Mouse (Mus musculus) limb, embryonic 11.5 days (tissue): Measurements from ENCODE around the gene Nxnl1. TPM values are rescaled to one million over a fixed set of nuclear protein-coding genes. Genes with fewer than 3 reads are reported as not detected.

ENCODE experiments used
- ATAC-seq: fragments of 200-750 bp; cut with Nextera tagmentation; 2 replicates; pipeline ENCODE4 v1.8.0; 2017; ENCODE audit warnings: low read depth; ENCODE audit not compliant: insufficient number of reproducible peaks, low FRiP score, low TSS enrichment
- DNase-seq: peaks from one replicate; pipeline ENCODE4 v3.0.0-alpha.2; 2015; ENCODE audit warnings: low spot score
- H3K27ac ChIP-seq: fragments of 300-500 bp; sonication (generic); replicated peaks from 2 replicates; pipeline ENCODE4 v1.5.1; 2014; ENCODE audit warnings: low read depth, mild to moderate bottlenecking, low read length
- H3K27me3 ChIP-seq: fragments of 300-500 bp; sonication (generic); 2 replicates; pipeline ENCODE4 v1.6.1; 2014; ENCODE audit warnings: mild to moderate bottlenecking, low read length, mixed read lengths; ENCODE audit not compliant: control insufficient read depth, insufficient read depth
- H3K36me3 ChIP-seq: fragments of 300-500 bp; sonication (generic); 2 replicates; pipeline ENCODE4 v1.6.1; 2014; ENCODE audit warnings: mild to moderate bottlenecking, low read length, moderate library complexity, mixed read lengths; ENCODE audit not compliant: control insufficient read depth, insufficient read depth
- H3K4me1 ChIP-seq: fragments of 300-500 bp; sonication (generic); 2 replicates; pipeline ENCODE4 v1.6.1; 2014; ENCODE audit warnings: low read length, mixed read lengths; ENCODE audit not compliant: control insufficient read depth, insufficient read depth
- H3K4me2 ChIP-seq: fragments of 300-500 bp; sonication (generic); 2 replicates; pipeline ENCODE4 v1.6.1; 2014; ENCODE audit warnings: low read depth, mild to moderate bottlenecking, moderate library complexity; ENCODE audit not compliant: severe bottlenecking
- H3K4me3 ChIP-seq: fragments of 300-500 bp; sonication (generic); 2 replicates; pipeline ENCODE4 v1.5.1; 2014; ENCODE audit warnings: low read depth, low read length
- H3K9ac ChIP-seq: fragments of 300-500 bp; sonication (generic); 2 replicates; pipeline ENCODE4 v1.6.1; 2014; ENCODE audit warnings: mild to moderate bottlenecking, low read length
- H3K9me3 ChIP-seq: fragments of 300-500 bp; sonication (generic); 2 replicates; pipeline ENCODE4 v1.6.1; 2016; ENCODE audit warnings: low read length; ENCODE audit not compliant: control insufficient read depth
- WGBS: fragments of 180-500 bp; shearing (Covaris S2); extraction: QIAGEN DNeasy Blood & Tissue Kit; methylation state at CpG from one replicate; pipeline ENCODE4 v1.1.7; 2014; 5-methylcytosine and 5-hydroxymethylcytosine counted together
- polyA plus RNA-seq: library from polyadenylated mRNA; unstranded; fragments of >200 nt; fragmentation: Nextera tagmentation; extraction: Ambion mirVana; gene quantifications from 2 replicates; pipeline ENCODE4 v1.2.1, GENCODE M21; 2014

Gene Nxnl1
- polyA plus RNA-seq, 1 experiment from 2014 or later: not detected

DNA sequence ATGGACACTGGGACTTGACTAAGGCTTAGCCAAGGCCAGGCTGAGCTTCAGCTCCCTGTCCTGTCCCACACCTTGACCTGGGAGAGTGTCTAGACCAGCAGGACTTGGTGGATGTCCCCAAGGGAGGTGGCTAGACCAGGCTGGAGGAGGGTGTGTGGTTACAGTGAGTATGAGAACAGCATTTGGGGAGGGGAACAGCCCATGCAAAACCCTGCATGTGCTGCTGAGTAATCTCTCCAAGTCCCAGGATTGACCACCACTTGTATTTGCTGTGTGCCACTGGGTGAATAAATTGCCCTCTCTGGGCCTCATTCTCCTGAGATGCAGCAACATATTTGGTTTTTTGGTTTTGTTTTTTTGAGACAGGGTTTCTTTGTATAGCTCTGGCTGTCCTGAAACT is 32.0 kb upstream of the Nxnl1 start:
- Histone ChIP-seq H3K4me2 (no peak overlapping the region), H3K9me3 (no peaks in the 10 kb centered on the region), H3K4me3 (no peak overlapping the region), H3K27ac (no peak overlapping the region), H3K9ac (no peak overlapping the region), H3K36me3 (no peaks in the 10 kb centered on the region), H3K27me3 (peaks cover 17% of the 10 kb centered on the region), H3K4me1 (peaks cover 7% of the 10 kb centered on the region)
- DNase-seq (no peak), ATAC-seq (no peak)

DNA sequence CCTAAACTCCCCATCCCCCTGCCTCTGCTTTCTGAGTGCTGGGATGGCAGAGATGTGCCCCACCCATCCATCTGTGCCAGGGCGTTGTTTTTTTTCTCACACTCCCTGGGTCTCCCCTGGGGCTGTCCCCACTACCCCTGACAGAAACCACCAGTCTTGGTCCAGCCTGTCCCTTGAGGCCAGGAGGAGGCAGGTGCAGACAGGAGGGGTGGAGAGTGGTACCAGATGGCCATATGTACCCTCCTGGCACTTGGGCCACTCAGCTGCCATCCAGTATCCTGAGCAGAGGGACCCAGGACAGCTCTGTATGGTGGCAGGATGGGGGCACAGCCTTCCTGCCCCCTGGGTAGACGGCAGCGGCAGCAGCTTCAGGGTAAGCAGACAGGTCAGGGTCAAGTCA is 31.1 kb upstream of the Nxnl1 start, which contains the start of gene Fam129c:
TSS of gene Fam129c (plus strand) at position 198 of the 400 bp plus-strand sequence.
- no peak within 1 kb of the TSS for H3K4me3 ChIP-seq
- ATAC-seq (no peak), DNase-seq (no peak)
- WGBS: 88% methylated on average over 3 of the region's 3 CpGs
- H3K4me1 ChIP-seq: peaks cover 7% of the 10 kb centered on the region
- no peak within 1 kb of the TSS for H3K4me2 ChIP-seq
- H3K27ac ChIP-seq: no peak within 1 kb of the TSS
- no peaks in the 10 kb centered on the region for H3K9me3 ChIP-seq
- H3K36me3 ChIP-seq: no peaks in the 10 kb centered on the region
- no peak within 1 kb of the TSS for H3K9ac ChIP-seq
- peaks cover 13% of the 10 kb centered on the region for H3K27me3 ChIP-seq

DNA sequence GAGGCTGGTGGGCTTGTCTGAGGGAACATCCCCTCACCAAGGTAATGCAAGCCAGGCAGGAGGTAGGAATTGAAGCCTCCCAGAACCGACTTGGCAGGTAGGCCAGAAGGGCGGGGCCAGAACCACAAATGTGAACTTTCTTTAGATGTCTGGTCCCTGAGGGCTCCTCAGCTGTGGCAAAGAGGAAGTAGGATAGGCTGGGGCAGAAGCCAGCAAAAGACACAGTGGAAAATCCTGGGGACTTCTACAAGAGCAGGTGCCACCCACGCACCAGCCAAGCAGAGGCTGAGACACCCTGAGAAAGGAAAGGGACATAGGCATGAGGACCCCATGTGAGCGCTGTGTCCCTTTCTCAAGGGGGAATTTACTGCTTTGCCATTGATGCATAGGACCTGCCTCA is 30.4 kb upstream of the Nxnl1 start:
- Histone ChIP-seq H3K36me3 (no peaks in the 10 kb centered on the region), H3K27ac (no peak overlapping the region), H3K9me3 (no peaks in the 10 kb centered on the region), H3K9ac (no peak overlapping the region), H3K27me3 (peaks cover 7% of the 10 kb centered on the region), H3K4me3 (no peak overlapping the region), H3K4me2 (no peak overlapping the region), H3K4me1 (peaks cover 5% of the 10 kb centered on the region)
- no peak for ATAC-seq
- WGBS: 84% methylated on average over 4 of the region's 4 CpGs
- DNase-seq: no peak

DNA sequence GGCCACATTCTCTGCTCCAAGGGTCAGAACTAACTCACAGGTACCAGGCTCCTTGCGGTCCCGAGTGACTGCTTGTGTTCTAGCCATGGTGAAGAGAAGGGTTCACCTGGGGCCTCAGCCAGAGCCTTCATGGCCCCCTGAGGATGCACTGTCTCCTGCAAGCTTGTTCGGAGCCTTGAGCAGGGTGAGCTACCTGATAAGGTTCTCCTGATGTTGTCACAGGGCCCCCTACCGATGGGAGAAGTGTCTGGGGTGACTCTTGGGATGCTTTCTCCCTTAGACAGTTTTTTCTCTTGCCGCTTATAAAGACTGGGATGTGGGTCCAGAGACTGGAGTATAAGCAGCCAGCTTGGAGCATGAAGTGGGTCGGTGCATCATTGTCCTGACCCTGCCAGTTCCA is 30.0 kb upstream of the Nxnl1 start:
- no peak overlapping the region for H3K4me3 ChIP-seq

DNA sequence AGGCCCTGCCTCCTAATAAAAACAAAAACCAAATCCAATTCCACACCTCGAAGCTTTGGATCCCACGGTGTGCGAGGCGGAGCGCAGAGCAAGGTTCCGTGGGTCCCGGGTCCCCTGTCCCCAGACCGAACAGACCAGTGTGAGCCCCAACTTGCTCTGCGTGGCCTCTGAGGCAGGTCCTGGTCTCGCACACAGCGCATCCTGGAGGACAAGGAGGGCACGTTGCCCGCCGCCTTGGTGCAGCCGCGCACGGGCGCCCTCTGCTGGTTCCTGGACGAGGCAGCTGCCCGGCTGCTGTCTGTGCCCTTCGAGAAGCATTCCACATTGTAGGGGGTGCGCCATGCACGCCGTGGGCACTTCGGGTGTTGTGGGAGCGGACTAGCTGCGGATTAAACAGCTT is 29.5 kb upstream of the Nxnl1 start:
- no peak overlapping the region; the same call in 1 of the 2 replicates for H3K4me2 ChIP-seq
- no peaks in the 10 kb centered on the region for H3K36me3 ChIP-seq
- peaks cover 5% of the 10 kb centered on the region for H3K4me1 ChIP-seq
- ATAC-seq: peak; percentile 23; the same call in 1 of the 2 replicates
- H3K4me3 ChIP-seq: no peak overlapping the region
- no peaks in the 10 kb centered on the region for H3K9me3 ChIP-seq
- H3K27ac ChIP-seq: no peak overlapping the region
- peak; percentile 91 for DNase-seq
- H3K27me3 ChIP-seq: no peaks in the 10 kb centered on the region
- 10% methylated on average over 27 of the region's 27 CpGs for WGBS
- peak overlapping the region; percentile 43 for H3K9ac ChIP-seq

More for the DNA sequence above, 30.0 kb upstream of the Nxnl1 start:
- Histone ChIP-seq H3K4me1 (peaks cover 5% of the 10 kb centered on the region), H3K27ac (no peak overlapping the region), H3K27me3 (peaks cover 3% of the 10 kb centered on the region; the same call in 1 of the 2 replicates), H3K4me2 (no peak overlapping the region), H3K9me3 (no peaks in the 10 kb centered on the region), H3K36me3 (no peaks in the 10 kb centered on the region), H3K9ac (no peak overlapping the region; the same call in 1 of the 2 replicates)
- DNase-seq (no peak), ATAC-seq (no peak)
- 57% methylated on average over 6 of the region's 6 CpGs for WGBS

DNA sequence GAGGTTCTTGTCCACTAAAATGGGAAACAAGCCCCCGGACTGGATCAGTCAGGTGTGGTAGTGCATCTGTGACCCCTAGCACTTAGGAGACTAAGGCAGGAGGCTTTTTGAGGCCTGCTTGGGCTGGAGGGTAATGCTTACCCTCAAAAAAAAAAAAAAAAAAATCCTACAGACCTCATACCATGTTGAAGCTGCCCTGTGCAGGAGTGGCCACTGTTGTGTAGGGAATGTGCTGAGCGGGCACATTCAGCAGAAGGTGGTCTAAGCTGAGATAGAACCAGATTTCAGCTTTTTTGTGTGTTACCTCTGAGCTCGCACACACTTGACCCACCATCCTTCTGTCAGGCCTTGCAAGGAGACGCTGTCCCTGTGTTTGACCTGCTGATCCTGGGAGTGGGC is 27.9 kb upstream of the Nxnl1 start:
- Histone ChIP-seq H3K4me2 (no peak overlapping the region), H3K4me1 (peaks cover 5% of the 10 kb centered on the region), H3K9me3 (no peaks in the 10 kb centered on the region), H3K4me3 (no peak overlapping the region), H3K27ac (no peak overlapping the region), H3K9ac (no peak overlapping the region), H3K36me3 (no peaks in the 10 kb centered on the region), H3K27me3 (no peaks in the 10 kb centered on the region)
- 83% methylated on average over 4 of the region's 4 CpGs for WGBS
- ATAC-seq (no peak), DNase-seq (no peak)

DNA sequence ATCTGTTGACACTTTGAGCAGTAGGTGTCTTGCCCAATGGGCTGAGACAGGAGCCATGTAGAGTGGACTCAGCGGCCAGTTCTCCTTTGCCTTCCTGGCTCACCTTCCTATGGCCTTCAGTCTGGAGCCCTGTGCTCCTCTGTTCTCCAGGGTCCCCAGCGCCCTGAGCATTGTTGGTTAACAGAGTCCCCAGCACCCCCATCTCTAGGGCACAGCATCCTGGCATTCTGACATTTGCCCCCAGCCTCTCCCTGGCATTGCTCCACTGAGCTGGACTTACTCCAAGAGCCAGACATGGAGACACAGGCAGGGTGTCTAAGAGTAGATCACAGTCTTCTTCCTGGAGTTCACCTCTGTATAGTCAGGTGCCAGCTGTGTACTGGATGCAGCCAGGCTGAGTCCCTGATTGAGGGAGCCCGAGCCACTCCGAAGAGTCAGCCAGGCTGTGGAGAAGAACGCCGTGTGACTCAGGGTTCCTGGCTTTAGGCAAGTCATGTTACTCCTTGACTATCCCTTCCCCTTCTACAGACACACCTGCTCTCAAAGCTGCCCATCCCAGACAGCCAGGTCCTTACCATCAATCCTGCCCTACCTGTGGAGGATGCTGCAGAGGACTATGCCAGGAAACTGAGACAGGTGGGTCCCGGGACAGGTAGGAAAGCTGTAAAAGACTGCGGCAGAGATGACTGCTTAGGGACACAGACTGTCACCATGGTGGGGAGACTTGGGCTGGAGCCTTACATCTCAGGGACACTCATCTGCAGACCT is 27.3 kb upstream of the Nxnl1 start:
- Histone ChIP-seq H3K4me2 (no peak overlapping the region), H3K36me3 (no peaks in the 10 kb centered on the region), H3K9me3 (no peaks in the 10 kb centered on the region), H3K27ac (no peak overlapping the region), H3K4me1 (peaks cover 5% of the 10 kb centered on the region), H3K9ac (no peak overlapping the region; the same call in 1 of the 2 replicates), H3K27me3 (no peaks in the 10 kb centered on the region), H3K4me3 (no peak overlapping the region; the same call in 1 of the 2 replicates)
- WGBS: 93% methylated on average over 8 of the region's 8 CpGs
- DNase-seq: no peak
- ATAC-seq: no peak

DNA sequence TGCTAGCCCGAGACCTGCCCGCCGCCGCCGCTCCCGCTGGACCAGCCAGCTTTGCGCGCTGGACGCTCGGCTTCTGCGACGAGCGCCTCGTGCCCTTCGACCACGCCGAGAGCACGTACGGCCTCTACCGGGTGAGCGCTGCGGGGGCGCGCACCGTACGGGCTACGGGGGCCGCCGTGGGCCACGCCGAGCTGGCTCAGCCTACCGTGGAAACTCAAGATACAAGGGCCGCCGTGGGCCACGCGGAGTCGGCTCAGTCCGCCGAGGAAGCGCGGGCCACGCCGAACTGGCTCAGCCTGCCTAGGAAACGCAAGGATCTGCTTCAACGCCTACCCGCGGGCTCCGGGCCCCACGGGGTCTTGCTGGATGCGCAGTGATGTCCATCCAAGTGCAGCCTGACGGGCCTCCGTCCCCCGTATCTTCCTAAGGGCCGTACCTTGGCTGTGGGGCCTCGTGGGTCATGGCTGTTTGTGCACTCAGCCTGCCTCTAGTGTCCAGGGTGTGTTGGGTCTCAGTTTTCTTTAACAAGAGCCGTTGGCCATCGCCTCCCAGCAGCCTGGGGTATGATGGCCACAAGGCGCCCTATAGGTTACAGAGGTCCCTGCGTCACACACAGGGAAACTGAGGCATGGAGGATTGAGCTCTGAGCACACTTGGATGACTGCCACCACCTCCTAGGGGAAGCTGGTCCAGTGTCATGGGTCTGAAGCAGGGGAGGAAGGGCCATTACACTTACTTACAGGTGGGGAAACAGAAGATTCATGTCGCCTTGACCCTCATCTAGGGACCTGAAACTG is 26.2 kb upstream of the Nxnl1 start:
- H3K27me3 ChIP-seq: no peaks in the 10 kb centered on the region
- ATAC-seq (peak; percentile 36; the same call in 1 of the 2 replicates), DNase-seq (no peak)
- peak overlapping the region; percentile 91 for H3K27ac ChIP-seq
- peaks cover 5% of the 10 kb centered on the region for H3K4me1 ChIP-seq
- peak overlapping the region; percentile 92 for H3K4me2 ChIP-seq
- peak overlapping the region; percentile 96 for H3K9ac ChIP-seq
- H3K9me3 ChIP-seq: no peaks in the 10 kb centered on the region
- H3K4me3 ChIP-seq: peak overlapping the region; percentile 92
- WGBS: 6% methylated on average over 60 of the region's 60 CpGs
- no peaks in the 10 kb centered on the region for H3K36me3 ChIP-seq
